Mouse (Mus musculus) stomach, embryonic 14.5 days (tissue): ENCODE measurements at regions not wholly inside any gene's neighbourhood (a gene's known extent, or its start where the extent isn't known, plus 50 kb on each side); places are given as distances from the start of the nearest gene placed in this dataset.

Source experiments
- ATAC-seq: fragments of 200-750 bp; cut with Nextera tagmentation; 2 replicates; pipeline ENCODE4 v1.8.0; 2017; ENCODE audit warnings: low read depth, moderate TSS enrichment; ENCODE audit not compliant: insufficient number of reproducible peaks, insufficient read depth, low FRiP score
- H3K27ac ChIP-seq: fragments of 300-500 bp; sonication (generic); 2 replicates; pipeline ENCODE4 v1.5.1; 2014; ENCODE audit warnings: mild to moderate bottlenecking, low read length, moderate library complexity, mixed read lengths
- H3K27me3 ChIP-seq: fragments of 300-500 bp; sonication (generic); 2 replicates; pipeline ENCODE4 v1.6.1; 2014; ENCODE audit warnings: low read length, control low read depth, mixed read lengths; ENCODE audit not compliant: control insufficient read depth, insufficient read depth
- H3K36me3 ChIP-seq: fragments of 300-500 bp; sonication (generic); 2 replicates; pipeline ENCODE4 v1.6.1; 2014; ENCODE audit warnings: mild to moderate bottlenecking, control low read depth, low read length, moderate library complexity, mixed read lengths; ENCODE audit not compliant: control insufficient read depth, insufficient read depth
- H3K4me1 ChIP-seq: fragments of 300-500 bp; sonication (generic); 2 replicates; pipeline ENCODE4 v1.6.1; 2014; ENCODE audit warnings: low read length, control low read depth, mixed read lengths; ENCODE audit not compliant: control insufficient read depth, insufficient read depth
- H3K4me2 ChIP-seq: fragments of 300-500 bp; sonication (generic); replicated peaks from 2 replicates; pipeline ENCODE4 v1.6.1; 2014; ENCODE audit warnings: low read depth, low read length, control low read depth
- H3K4me3 ChIP-seq: fragments of 300-500 bp; sonication (generic); 2 replicates; pipeline ENCODE4 v1.5.1; 2014; ENCODE audit warnings: low read depth, low read length, control low read depth
- H3K9ac ChIP-seq: fragments of 300-500 bp; sonication (generic); replicated peaks from 2 replicates; pipeline ENCODE4 v1.6.1; 2014; ENCODE audit warnings: low read depth, mild to moderate bottlenecking, control low read depth, low read length, moderate library complexity, mixed read lengths
- H3K9me3 ChIP-seq: fragments of 300-500 bp; sonication (generic); 2 replicates; pipeline ENCODE4 v1.6.1; 2016; ENCODE audit warnings: low read depth, low read length, control low read depth; ENCODE audit not compliant: control insufficient read depth
- WGBS: fragments of 180-500 bp; shearing (Covaris S2); extraction: QIAGEN DNeasy Blood & Tissue Kit; methylation state at CpG from one replicate; pipeline ENCODE4 v1.1.7; 2014; 5-methylcytosine and 5-hydroxymethylcytosine counted together

DNA sequence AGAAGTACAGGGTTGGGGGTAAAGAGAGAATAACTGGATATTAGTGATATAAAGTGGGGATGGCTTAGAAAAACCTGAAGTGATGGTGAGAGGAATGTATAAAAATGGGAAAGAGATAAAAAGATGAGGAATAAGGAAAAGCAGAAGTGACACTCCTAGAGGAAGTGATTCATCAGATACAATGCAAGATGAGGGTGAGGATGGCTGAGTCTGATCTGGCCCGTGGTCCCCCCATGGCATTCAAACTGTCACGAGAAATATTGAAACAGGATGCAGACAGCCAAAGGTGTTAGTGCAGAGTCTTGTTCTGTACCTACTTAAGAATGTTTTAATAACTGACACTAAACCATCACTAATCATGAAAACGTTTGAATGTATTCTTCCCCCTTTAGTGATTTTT, 56.2 kb upstream of the Kitl start:
- no peaks in the 10 kb centered on the region for H3K36me3 ChIP-seq
- ATAC-seq = no peak
- no peak overlapping the region for H3K27ac ChIP-seq
- no peaks in the 10 kb centered on the region for H3K27me3 ChIP-seq
- whole genome bisulfite sequencing = 74% methylated on average over 3 of the region's 3 CpGs
- H3K9ac ChIP-seq = no peak overlapping the region
- no peaks in the 10 kb centered on the region for H3K9me3 ChIP-seq
- H3K4me1 ChIP-seq = no peaks in the 10 kb centered on the region
- H3K4me2 ChIP-seq = no peak overlapping the region
- H3K4me3 ChIP-seq = no peak overlapping the region

DNA sequence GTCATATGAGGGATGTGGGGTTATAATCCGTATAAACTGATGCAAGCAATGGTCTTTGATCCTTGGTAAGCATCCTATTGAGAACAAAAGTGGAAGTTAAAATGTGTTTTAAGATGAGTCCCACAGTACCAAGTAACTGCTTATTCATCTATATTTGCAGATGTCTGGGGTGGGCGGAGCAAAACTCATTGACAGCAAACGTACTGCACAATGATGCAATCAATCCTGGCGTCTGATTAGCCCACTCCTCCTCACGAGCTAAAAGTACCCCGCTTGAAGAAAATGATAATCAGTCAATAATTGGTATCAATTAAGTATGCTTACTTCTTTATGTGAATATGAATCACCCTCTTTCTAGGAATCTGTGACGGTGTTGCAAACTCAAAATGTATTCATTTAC, 62.9 kb upstream of the Kitl start:
- Histone ChIP-seq H3K36me3 (no peaks in the 10 kb centered on the region), H3K4me2 (no peak overlapping the region), H3K27ac (no peak overlapping the region), H3K9me3 (no peaks in the 10 kb centered on the region), H3K9ac (no peak overlapping the region), H3K4me1 (no peaks in the 10 kb centered on the region), H3K4me3 (no peak overlapping the region), H3K27me3 (no peaks in the 10 kb centered on the region)
- WGBS = 75% methylated on average over 7 of the region's 7 CpGs
- ATAC-seq = no peak

DNA sequence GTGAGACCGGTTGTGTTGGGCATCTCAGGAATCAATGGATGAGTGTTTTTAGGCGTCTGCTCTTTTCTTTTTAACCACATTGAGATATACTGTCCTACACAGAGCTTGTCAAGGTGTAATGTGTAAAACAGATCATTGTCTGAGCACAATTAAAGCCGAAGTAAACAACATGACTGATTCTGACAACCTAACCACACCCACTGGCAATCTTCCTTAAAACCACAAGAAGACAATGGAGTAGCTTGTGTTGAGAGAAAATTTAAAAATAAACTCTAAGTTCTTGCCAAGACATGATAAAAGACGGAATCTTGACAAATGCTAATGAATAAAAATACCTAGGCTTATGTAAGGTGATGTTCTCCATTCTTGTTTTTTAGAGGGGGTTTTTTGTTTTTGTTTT, 63.7 kb upstream of the Kitl start:
- ATAC-seq = no peak
- 78% methylated on average over 4 of the region's 4 CpGs for WGBS
- Histone ChIP-seq H3K4me3 (no peak overlapping the region), H3K9me3 (no peaks in the 10 kb centered on the region), H3K9ac (no peak overlapping the region), H3K27me3 (no peaks in the 10 kb centered on the region), H3K27ac (no peak overlapping the region), H3K36me3 (no peaks in the 10 kb centered on the region), H3K4me2 (no peak overlapping the region), H3K4me1 (no peaks in the 10 kb centered on the region)

DNA sequence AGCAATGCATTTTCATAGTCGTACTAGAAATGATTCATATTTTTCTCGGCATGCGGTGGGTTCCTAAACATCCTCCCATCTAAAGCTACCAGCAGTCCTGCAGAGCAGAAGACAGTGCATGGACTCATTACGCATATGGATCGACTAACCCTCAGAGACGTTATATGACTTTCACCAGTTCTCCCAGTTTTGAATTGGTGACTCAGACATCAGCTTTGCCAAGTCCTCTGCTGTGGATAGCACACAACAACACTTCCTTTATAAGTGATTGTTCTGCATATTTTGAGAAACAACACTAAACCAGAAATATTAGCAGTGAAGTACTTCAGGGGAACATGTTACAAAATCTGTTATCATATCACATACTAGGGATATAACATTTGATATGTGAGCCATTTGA, 64.1 kb upstream of the Kitl start:
- no peak overlapping the region for H3K9ac ChIP-seq
- H3K9me3 ChIP-seq = no peaks in the 10 kb centered on the region
- ATAC-seq = no peak
- H3K4me1 ChIP-seq = no peaks in the 10 kb centered on the region
- H3K27me3 ChIP-seq = no peaks in the 10 kb centered on the region
- H3K4me3 ChIP-seq = no peak overlapping the region
- no peak overlapping the region for H3K4me2 ChIP-seq
- H3K36me3 ChIP-seq = no peaks in the 10 kb centered on the region
- no peak overlapping the region for H3K27ac ChIP-seq
- WGBS = 88% methylated on average over 6 of the region's 6 CpGs

DNA sequence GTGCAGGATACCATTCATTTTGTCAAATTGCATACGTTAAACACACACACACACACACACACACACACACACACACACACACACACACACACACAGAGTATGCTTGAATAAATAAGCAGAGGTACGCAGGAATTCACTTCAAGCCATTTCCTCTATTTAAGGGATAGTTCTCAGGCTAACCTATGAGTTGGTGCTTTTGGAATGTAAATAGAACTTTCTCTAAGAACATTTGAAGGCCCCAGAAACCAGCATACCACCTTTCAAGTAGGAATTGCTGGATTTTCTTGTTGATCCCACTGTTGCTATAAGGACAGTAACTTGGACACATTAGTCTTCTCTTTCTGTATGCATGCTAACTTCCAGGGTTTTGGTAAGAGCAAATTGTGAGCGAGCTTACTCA, 66.7 kb upstream of the Kitl start:
- peak overlapping the region; percentile 15; the same call in 1 of the 2 replicates for H3K27ac ChIP-seq
- 45% methylated on average over 3 of the region's 3 CpGs for WGBS
- no peak for ATAC-seq

DNA sequence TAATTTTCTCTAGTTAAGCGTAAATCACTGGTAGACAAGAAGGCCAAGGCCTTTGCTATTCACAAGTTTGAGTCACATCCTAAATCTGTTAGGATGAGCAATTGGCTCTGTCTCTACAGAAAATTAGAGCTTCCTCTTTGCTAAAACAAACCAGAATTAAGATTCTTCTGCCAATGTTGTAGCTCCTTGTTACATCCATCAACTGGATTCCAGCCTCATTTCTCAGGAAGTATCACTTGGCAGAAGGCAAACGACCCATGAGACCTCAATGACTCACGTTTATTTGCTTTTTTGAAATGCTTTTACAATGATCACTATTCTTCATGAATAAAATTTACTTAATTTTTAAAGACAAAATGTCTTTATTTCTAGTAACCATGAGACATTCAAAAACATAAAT, 70.0 kb upstream of the Kitl start:
- WGBS = 64% methylated on average over 3 of the region's 3 CpGs
- Histone ChIP-seq H3K27ac (no peak overlapping the region), H3K9ac (no peak overlapping the region), H3K36me3 (no peaks in the 10 kb centered on the region), H3K27me3 (no peaks in the 10 kb centered on the region), H3K4me1 (no peaks in the 10 kb centered on the region), H3K4me2 (no peak overlapping the region), H3K9me3 (no peaks in the 10 kb centered on the region), H3K4me3 (no peak overlapping the region)
- ATAC-seq = no peak

More for the DNA sequence above, 66.7 kb upstream of the Kitl start:
- Histone ChIP-seq H3K4me1 (no peaks in the 10 kb centered on the region), H3K36me3 (no peaks in the 10 kb centered on the region), H3K4me3 (no peak overlapping the region), H3K9me3 (no peaks in the 10 kb centered on the region), H3K4me2 (no peak overlapping the region), H3K27me3 (no peaks in the 10 kb centered on the region), H3K9ac (no peak overlapping the region)

DNA sequence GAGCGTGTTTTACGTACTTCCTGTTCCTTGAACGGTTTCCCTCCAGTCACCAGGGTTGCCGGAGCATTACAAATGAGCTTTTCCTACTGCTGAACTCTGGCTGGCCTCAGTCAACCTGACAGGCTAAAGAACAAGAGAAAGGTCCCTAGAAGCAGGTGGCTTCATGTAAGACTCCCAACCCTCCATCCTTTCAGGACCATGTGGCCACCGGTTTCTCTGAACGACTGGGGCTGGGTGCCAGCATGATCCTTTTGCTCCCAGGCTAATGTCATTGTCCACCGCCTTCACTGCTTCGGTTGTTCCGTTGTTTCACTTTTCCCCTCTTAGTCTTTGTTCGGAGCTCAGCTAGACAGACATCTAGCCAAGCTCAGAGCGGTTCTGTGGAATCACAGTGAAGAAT, 73.8 kb upstream of the Kitl start:
- H3K4me1 ChIP-seq = no peaks in the 10 kb centered on the region
- 0 out of 2 replicates have a peak overlapping the region, but pooled peaks have one; percentile 12 for H3K4me2 ChIP-seq
- WGBS = 47% methylated on average over 11 of the region's 11 CpGs
- no peak overlapping the region for H3K27ac ChIP-seq
- no peak overlapping the region for H3K9ac ChIP-seq
- no peaks in the 10 kb centered on the region for H3K36me3 ChIP-seq
- H3K27me3 ChIP-seq = no peaks in the 10 kb centered on the region
- ATAC-seq = no peak
- H3K4me3 ChIP-seq = no peak overlapping the region
- H3K9me3 ChIP-seq = no peaks in the 10 kb centered on the region

DNA sequence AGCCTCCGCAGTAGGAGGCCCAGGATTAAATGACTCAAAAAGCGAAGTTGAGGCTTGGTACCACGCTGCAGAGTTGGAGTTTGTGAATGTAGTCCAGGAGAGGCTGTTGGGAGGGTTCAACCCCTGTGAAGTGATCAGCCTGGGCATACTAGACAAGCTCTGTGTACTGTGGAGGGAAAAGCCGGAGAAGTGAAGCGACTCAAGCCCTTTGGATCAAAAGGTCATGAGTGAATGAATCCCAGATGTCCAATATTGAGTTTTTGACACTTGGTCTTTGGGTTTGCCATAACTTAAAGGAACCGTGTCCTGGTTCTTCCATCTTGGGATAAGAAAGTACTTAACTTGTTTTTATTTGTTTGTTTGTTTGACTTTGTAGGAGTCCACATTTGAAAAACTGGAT, 76.5 kb upstream of the Kitl start:
- Histone ChIP-seq H3K36me3 (no peaks in the 10 kb centered on the region), H3K27me3 (no peaks in the 10 kb centered on the region), H3K4me2 (no peak overlapping the region), H3K4me3 (no peak overlapping the region), H3K27ac (no peak overlapping the region), H3K9me3 (no peaks in the 10 kb centered on the region), H3K9ac (no peak overlapping the region), H3K4me1 (no peaks in the 10 kb centered on the region)
- 81% methylated on average over 6 of the region's 6 CpGs for WGBS
- no peak for ATAC-seq

DNA sequence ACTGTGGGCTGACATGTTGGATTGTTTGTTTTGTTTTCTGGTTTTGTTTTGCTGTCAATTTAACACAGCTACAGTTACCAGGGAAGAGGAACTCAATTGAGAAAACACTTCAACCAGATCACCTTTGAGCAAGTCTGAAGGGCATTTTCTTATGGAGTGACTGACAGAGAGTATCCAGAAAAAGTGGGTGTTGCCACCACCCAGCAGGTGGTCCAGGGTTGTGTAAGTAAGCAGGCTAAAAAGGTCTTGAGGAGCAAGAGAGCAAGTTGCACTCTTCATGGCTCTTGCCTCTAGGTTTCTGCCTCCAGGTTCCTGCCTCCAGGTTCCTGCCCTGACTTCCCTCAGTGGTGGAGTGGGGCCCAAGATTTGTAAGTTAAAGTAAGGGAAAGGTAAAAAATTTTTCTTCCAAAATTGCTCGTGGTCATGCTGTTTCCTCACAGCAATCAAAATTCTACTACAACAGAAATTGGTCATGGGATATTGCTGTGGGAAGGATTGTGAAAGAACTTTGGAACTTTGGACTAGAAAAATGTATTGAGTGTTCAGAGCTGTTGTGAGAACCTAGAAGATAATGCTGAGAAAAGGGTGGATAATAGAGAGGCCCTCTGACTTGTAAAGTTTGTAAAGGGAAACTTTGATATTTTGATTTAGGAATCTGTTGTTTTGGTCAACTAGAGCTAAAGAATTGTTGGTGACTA, 77.4 kb upstream of the Kitl start:
- 81% methylated on average over 1 of the region's 1 CpGs for WGBS
- no peak for ATAC-seq
- Histone ChIP-seq H3K4me1 (no peaks in the 10 kb centered on the region), H3K36me3 (no peaks in the 10 kb centered on the region), H3K9ac (no peak overlapping the region), H3K27me3 (no peaks in the 10 kb centered on the region), H3K4me2 (no peak overlapping the region), H3K4me3 (no peak overlapping the region), H3K9me3 (no peaks in the 10 kb centered on the region), H3K27ac (no peak overlapping the region)
